Mouse (Mus musculus): ENCODE measurements around the gene Olfr1341. TPM values are rescaled to one million over a fixed set of nuclear protein-coding genes. Genes with fewer than 3 reads are reported as not detected.

Olfr1341 gene
- polyA plus RNA-seq, 1 experiment = not detected

- Histone ChIP-seq H3K4me3 (ENCODE audit: insufficient read depth, low read length) (no peak overlapping the region), H3K27ac (ENCODE audit: insufficient read depth, low read depth, low read length) (no peak overlapping the region), H3K4me1 (ENCODE audit: control insufficient read depth, insufficient read depth, low read length) (no peaks in the 10 kb centered on the region)
- no peak for TF ChIP-seq CTCF (IDR thresholded peaks at IDR 0.05; ENCODE audit: low read depth, low read length)
- TF ChIP-seq POLR2A (IDR thresholded peaks at IDR 0.05; ENCODE audit: borderline replicate concordance, low read depth, low read length) = no peak
Observed at GRCm38 (mm10) chr4:118739574-118739973, 36.3 kb downstream of the Olfr1341 start.

DNA sequence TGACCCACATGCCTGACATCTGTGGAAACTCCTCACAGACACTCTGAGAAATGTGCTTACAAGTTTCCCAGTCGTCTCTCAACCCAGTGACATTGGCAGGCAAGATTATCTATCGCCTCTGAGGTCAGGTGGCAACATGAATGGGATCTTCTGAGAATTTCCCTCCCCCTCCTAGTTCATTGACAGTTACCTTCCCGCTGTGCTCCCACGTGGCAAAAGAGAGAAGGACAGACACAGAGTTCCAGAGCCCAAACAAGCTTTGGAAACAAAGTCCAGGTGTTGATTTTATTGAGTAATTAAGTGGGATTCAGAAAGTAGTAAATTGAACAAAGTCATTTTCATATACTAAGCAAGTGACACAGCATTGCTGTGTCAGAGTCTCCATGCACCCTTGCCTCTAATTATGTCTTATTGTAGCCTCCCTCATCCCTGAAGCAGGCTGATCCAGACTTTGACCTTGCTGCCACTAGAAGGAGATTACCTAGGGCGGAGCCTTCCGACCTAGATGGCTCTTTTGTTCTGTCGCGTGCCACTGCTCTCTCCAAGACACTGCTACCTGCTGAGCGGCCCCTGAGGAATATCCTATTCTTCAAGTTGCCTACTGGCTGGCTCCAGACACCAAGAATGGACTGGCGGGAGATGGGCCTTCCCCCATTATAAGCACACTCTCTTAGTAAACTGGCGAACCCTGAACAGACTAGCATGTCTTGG, 37.8 kb downstream of the Olfr1341 start:
- H3K27ac ChIP-seq (ENCODE audit: insufficient read depth, low read depth, low read length) = no peak overlapping the region
- no peak overlapping the region for H3K4me3 ChIP-seq (ENCODE audit: insufficient read depth, low read length)
- H3K4me1 ChIP-seq (ENCODE audit: control insufficient read depth, insufficient read depth, low read length) = no peaks in the 10 kb centered on the region
- TF ChIP-seq CTCF (IDR thresholded peaks at IDR 0.05; ENCODE audit: low read depth, low read length) (no peak), POLR2A (IDR thresholded peaks at IDR 0.05; ENCODE audit: borderline replicate concordance, low read depth, low read length) (no peak)

- Histone ChIP-seq H3K4me3 (ENCODE audit: insufficient read depth, low read length) (no peak overlapping the region), H3K4me1 (ENCODE audit: control insufficient read depth, insufficient read depth, low read length) (no peaks in the 10 kb centered on the region), H3K27ac (ENCODE audit: insufficient read depth, low read depth, low read length) (no peak overlapping the region)
- no peak for TF ChIP-seq CTCF (IDR thresholded peaks at IDR 0.05; ENCODE audit: low read depth, low read length)
Observed at GRCm38 (mm10) chr4:118741881-118742280, 38.6 kb downstream of the Olfr1341 start.

- no peak for TF ChIP-seq POLR2A (IDR thresholded peaks at IDR 0.05; ENCODE audit: borderline replicate concordance, low read depth, low read length)
- TF ChIP-seq CTCF (IDR thresholded peaks at IDR 0.05; ENCODE audit: low read depth, low read length) = no peak
- no peak within 1 kb of the TSS for H3K27ac ChIP-seq (ENCODE audit: insufficient read depth, low read depth, low read length)
- no peaks in the 10 kb centered on the region for H3K4me1 ChIP-seq (ENCODE audit: control insufficient read depth, insufficient read depth, low read length)
- no peak within 1 kb of the TSS for H3K4me3 ChIP-seq (ENCODE audit: insufficient read depth, low read length)
Observed at GRCm38 (mm10) chr4:118758637-118759036, 55.3 kb downstream of the Olfr1341 start, which contains the start of gene Olfr1338. Gene Olfr1338 (minus strand): TSS chr4:118758737.

Other genes starting within 250 kb of the Olfr1341 start
- not detected in 2 replicates for gene Mpl, start 246.0 kb upstream of the Olfr1341 start, polyA plus RNA-seq (2012; ENCODE audit: insufficient read depth, insufficient read length, missing spikeins)
- gene Tie1, start 213.5 kb upstream of the Olfr1341 start, polyA plus RNA-seq (2012; ENCODE audit: insufficient read depth, insufficient read length, missing spikeins) = not detected in 2 replicates
- gene 2610528J11Rik, start 176.5 kb upstream of the Olfr1341 start, polyA plus RNA-seq (2012; ENCODE audit: insufficient read depth, insufficient read length, missing spikeins) = not detected in 2 replicates
- gene Tmem125, start 159.5 kb upstream of the Olfr1341 start, polyA plus RNA-seq (2012; ENCODE audit: insufficient read depth, insufficient read length, missing spikeins) = not detected in 2 replicates
- gene Cfap57, start 82.7 kb upstream of the Olfr1341 start, polyA plus RNA-seq (2012; ENCODE audit: insufficient read depth, insufficient read length, missing spikeins) = not detected in 2 replicates
- 27.3 and 36.7 TPM in 2 replicates for gene Ebna1bp2, start 82.7 kb upstream of the Olfr1341 start, polyA plus RNA-seq (2012; ENCODE audit: insufficient read depth, insufficient read length, missing spikeins)
- gene Olfr62, start 44.6 kb upstream of the Olfr1341 start, polyA plus RNA-seq (2012; ENCODE audit: insufficient read depth, insufficient read length, missing spikeins) = not detected in 2 replicates
- not detected in 2 replicates for gene Olfr1342, start 10.8 kb upstream of the Olfr1341 start, polyA plus RNA-seq (2012; ENCODE audit: insufficient read depth, insufficient read length, missing spikeins)
- 0.16 and 0.24 TPM in 2 replicates for gene Olfr1340, start 16.6 kb downstream of the Olfr1341 start, polyA plus RNA-seq (2012; ENCODE audit: insufficient read depth, insufficient read length, missing spikeins)
- not detected in 2 replicates for gene Olfr1339, start 28.7 kb downstream of the Olfr1341 start, polyA plus RNA-seq (2012; ENCODE audit: insufficient read depth, insufficient read length, missing spikeins)
- not detected in 2 replicates for gene Olfr1338, start 55.2 kb downstream of the Olfr1341 start, polyA plus RNA-seq (2012; ENCODE audit: insufficient read depth, insufficient read length, missing spikeins)
- not detected in 2 replicates for gene Olfr1337, start 79.1 kb downstream of the Olfr1341 start, polyA plus RNA-seq (2012; ENCODE audit: insufficient read depth, insufficient read length, missing spikeins)
- not detected in 2 replicates for gene Olfr1335, start 106.4 kb downstream of the Olfr1341 start, polyA plus RNA-seq (2012; ENCODE audit: insufficient read depth, insufficient read length, missing spikeins)
- gene Olfr1333, start 132.8 kb downstream of the Olfr1341 start, polyA plus RNA-seq (2012; ENCODE audit: insufficient read depth, insufficient read length, missing spikeins) = not detected in 2 replicates
- not detected in 2 replicates for gene Olfr1331, start 161.1 kb downstream of the Olfr1341 start, polyA plus RNA-seq (2012; ENCODE audit: insufficient read depth, insufficient read length, missing spikeins)
- gene Olfr1330, start 185.1 kb downstream of the Olfr1341 start, polyA plus RNA-seq (2012; ENCODE audit: insufficient read depth, insufficient read length, missing spikeins) = 0.24 and 0.63 TPM in 2 replicates
- not detected in 2 replicates for gene Olfr1329, start 213.9 kb downstream of the Olfr1341 start, polyA plus RNA-seq (2012; ENCODE audit: insufficient read depth, insufficient read length, missing spikeins)
- not detected in 2 replicates for gene Olfr1328, start 235.1 kb downstream of the Olfr1341 start, polyA plus RNA-seq (2012; ENCODE audit: insufficient read depth, insufficient read length, missing spikeins)

Data from bone marrow macrophage, adult 2 months (primary cell).